Mouse (Mus musculus) forebrain, postnatal 0 days (tissue): Measurements from ENCODE around the gene Nup107. TPM values are rescaled to one million over a fixed set of nuclear protein-coding genes. Genes with fewer than 3 reads are reported as not detected.

Experiments
- ATAC-seq: fragments of 200-750 bp; cut with Nextera tagmentation; 2 replicates; pipeline ENCODE4 v1.8.0; 2017; ENCODE audit warnings: mild to moderate bottlenecking, moderate library complexity
- DNase-seq: peaks from one replicate; pipeline ENCODE4 v3.0.0-alpha.2; 2015
- H3K27ac ChIP-seq: fragments of 300-500 bp; sonication (generic); 2 replicates; pipeline ENCODE4 v1.5.1; 2014; ENCODE audit warnings: low read depth, mild to moderate bottlenecking, antibody characterized with exemption, low read length, moderate library complexity, mixed read lengths
- H3K27me3 ChIP-seq: fragments of 300-500 bp; sonication (generic); 2 replicates; pipeline ENCODE4 v1.6.1; 2014; ENCODE audit warnings: mild to moderate bottlenecking, low read length, mixed read lengths; ENCODE audit not compliant: insufficient read depth
- H3K36me3 ChIP-seq: fragments of 300-500 bp; sonication (generic); 2 replicates; pipeline ENCODE4 v1.6.1; 2014; ENCODE audit warnings: mild to moderate bottlenecking, moderate library complexity; ENCODE audit not compliant: insufficient read depth
- H3K4me1 ChIP-seq: fragments of 300-500 bp; sonication (generic); 2 replicates; pipeline ENCODE4 v1.6.1; 2014; ENCODE audit warnings: antibody characterized with exemption; ENCODE audit not compliant: insufficient read depth
- H3K4me2 ChIP-seq: fragments of 300-500 bp; sonication (generic); 2 replicates; pipeline ENCODE4 v1.6.1; 2014; ENCODE audit warnings: low read depth, mild to moderate bottlenecking, moderate library complexity
- H3K4me3 ChIP-seq: fragments of 300-500 bp; sonication (generic); 2 replicates; pipeline ENCODE4 v1.5.1; 2014; ENCODE audit warnings: low read depth, low read length, mixed read lengths
- H3K9ac ChIP-seq: fragments of 300-500 bp; sonication (generic); 2 replicates; pipeline ENCODE4 v1.6.1; 2014; ENCODE audit warnings: mild to moderate bottlenecking
- H3K9me3 ChIP-seq: fragments of 300-500 bp; sonication (generic); 2 replicates; pipeline ENCODE4 v1.6.1; 2016; ENCODE audit warnings: low read length
- CTCF ChIP-seq: sonication (generic); IDR thresholded peaks from 2 replicates; pipeline ENCODE4 v1.5.1; 2016; ENCODE audit warnings: antibody characterized with exemption, control low read depth, low read depth
- WGBS: fragments of 180-500 bp; shearing (Covaris S2); extraction: QIAGEN DNeasy Blood & Tissue Kit; methylation state at CpG from one replicate; pipeline ENCODE4 v1.1.7; 2014; 5-methylcytosine and 5-hydroxymethylcytosine counted together
- polyA plus RNA-seq: library from polyadenylated mRNA; unstranded; fragments of >200 nt; fragmentation: Nextera tagmentation; extraction: Ambion mirVana; gene quantifications from 2 replicates; pipeline ENCODE4 v1.2.1, GENCODE M21; 2015
- total RNA-seq: library from RNA; depleted of rRNA; stranded (reverse); fragments of >200 nt; gene quantifications from 2 replicates; pipeline ENCODE4 v1.2.3, GENCODE M21; 2014

Nup107 gene
- total and polyA plus RNA-seq, 2 experiments from 2014 or later: 27.1 to 38.8 TPM

GRCm38 (mm10) chr10:117803870-117804850 lies 11.7 kb upstream of the Nup107 start:
- no peak for DNase-seq
- ATAC-seq: no peak
- no peaks in the 10 kb centered on the region for H3K36me3 ChIP-seq
- no peaks in the 10 kb centered on the region for H3K9me3 ChIP-seq
- no peak overlapping the region for H3K9ac ChIP-seq
- H3K4me1 ChIP-seq: no peaks in the 10 kb centered on the region
- H3K27ac ChIP-seq: no peak overlapping the region
- 89% methylated on average over 31 of the region's 31 CpGs for WGBS
- no peaks in the 10 kb centered on the region for H3K27me3 ChIP-seq
- H3K4me3 ChIP-seq: no peak overlapping the region
- no peak for TF ChIP-seq CTCF
- H3K4me2 ChIP-seq: no peak overlapping the region

DNA sequence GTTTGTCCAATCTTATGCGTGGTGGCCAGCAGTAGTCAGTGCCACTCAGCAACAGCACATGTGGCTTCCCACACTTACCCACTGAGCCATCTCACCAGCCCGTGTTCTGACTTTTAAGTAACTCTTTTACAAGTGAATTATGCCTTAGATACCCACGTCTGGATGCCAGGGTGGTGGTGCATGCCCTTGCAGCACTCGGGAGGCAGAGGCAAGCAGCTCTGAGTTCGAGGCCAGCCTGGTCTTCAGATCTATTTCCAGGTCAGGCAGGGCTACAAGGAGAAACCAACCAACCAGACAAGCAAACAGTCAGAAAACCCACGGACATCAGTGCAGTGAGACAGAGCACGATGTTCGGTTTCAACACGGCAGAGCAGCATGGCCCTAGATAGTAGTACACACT lies 9.4 kb upstream of the Nup107 start:
- DNase-seq: no peak

DNA sequence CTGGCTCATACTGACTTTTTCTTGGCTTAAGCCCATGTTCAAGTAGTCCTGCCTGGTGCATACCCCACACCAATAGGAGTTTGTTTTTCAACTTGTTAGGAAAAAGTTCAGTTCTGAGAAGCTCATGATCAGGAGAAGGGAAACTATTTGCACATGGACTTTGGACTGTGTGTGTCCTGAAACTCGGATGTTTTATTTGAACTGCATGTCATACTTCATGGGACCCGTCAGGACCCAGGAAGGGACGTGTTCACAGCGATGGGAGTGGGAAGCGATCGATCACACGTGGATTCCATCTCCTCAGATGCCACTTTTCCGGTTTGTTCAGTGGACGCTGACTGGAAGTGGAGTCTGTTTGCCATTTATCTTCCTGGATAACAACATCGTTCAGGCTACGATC lies 7.3 kb upstream of the Nup107 start:
- no peak overlapping the region for H3K9ac ChIP-seq
- no peak overlapping the region for H3K4me2 ChIP-seq
- H3K27ac ChIP-seq: no peak overlapping the region
- no peak for TF ChIP-seq CTCF
- H3K4me3 ChIP-seq: no peak overlapping the region
- H3K27me3 ChIP-seq: no peaks in the 10 kb centered on the region
- WGBS: 94% methylated on average over 11 of the region's 11 CpGs
- no peaks in the 10 kb centered on the region for H3K4me1 ChIP-seq
- ATAC-seq (no peak), DNase-seq (no peak)
- H3K36me3 ChIP-seq: no peaks in the 10 kb centered on the region
- no peaks in the 10 kb centered on the region for H3K9me3 ChIP-seq

More for the DNA sequence above, 9.4 kb upstream of the Nup107 start:
- no peaks in the 10 kb centered on the region for H3K36me3 ChIP-seq
- H3K9me3 ChIP-seq: no peaks in the 10 kb centered on the region
- H3K4me1 ChIP-seq: no peaks in the 10 kb centered on the region
- WGBS: 93% methylated on average over 9 of the region's 9 CpGs
- ATAC-seq: no peak
- H3K9ac ChIP-seq: no peak overlapping the region
- TF ChIP-seq CTCF: no peak
- no peak overlapping the region for H3K27ac ChIP-seq
- H3K4me3 ChIP-seq: no peak overlapping the region
- H3K4me2 ChIP-seq: no peak overlapping the region
- H3K27me3 ChIP-seq: no peaks in the 10 kb centered on the region

- WGBS: 89% methylated on average over 6 of the region's 6 CpGs
- Histone ChIP-seq H3K9ac (no peak overlapping the region), H3K4me3 (no peak overlapping the region), H3K27ac (no peak overlapping the region), H3K4me1 (no peaks in the 10 kb centered on the region), H3K9me3 (no peaks in the 10 kb centered on the region), H3K36me3 (no peaks in the 10 kb centered on the region), H3K4me2 (no peak overlapping the region), H3K27me3 (no peaks in the 10 kb centered on the region)
- TF ChIP-seq CTCF: no peak
- DNase-seq: no peak
- ATAC-seq: no peak
These were observed 6.0 kb upstream of the Nup107 start for GRCm38 (mm10) chr10:117798436-117799035.

GRCm38 (mm10) chr10:117797684-117798083 lies 5.2 kb upstream of the Nup107 start:
- H3K27ac ChIP-seq: no peak overlapping the region
- H3K4me1 ChIP-seq: no peaks in the 10 kb centered on the region
- DNase-seq (no peak), ATAC-seq (no peak)
- WGBS: 78% methylated on average over 7 of the region's 7 CpGs
- no peak overlapping the region for H3K9ac ChIP-seq
- H3K4me3 ChIP-seq: no peak overlapping the region
- H3K4me2 ChIP-seq: no peak overlapping the region
- no peaks in the 10 kb centered on the region for H3K27me3 ChIP-seq
- no peaks in the 10 kb centered on the region for H3K9me3 ChIP-seq
- TF ChIP-seq CTCF: no peak
- H3K36me3 ChIP-seq: no peaks in the 10 kb centered on the region

DNA sequence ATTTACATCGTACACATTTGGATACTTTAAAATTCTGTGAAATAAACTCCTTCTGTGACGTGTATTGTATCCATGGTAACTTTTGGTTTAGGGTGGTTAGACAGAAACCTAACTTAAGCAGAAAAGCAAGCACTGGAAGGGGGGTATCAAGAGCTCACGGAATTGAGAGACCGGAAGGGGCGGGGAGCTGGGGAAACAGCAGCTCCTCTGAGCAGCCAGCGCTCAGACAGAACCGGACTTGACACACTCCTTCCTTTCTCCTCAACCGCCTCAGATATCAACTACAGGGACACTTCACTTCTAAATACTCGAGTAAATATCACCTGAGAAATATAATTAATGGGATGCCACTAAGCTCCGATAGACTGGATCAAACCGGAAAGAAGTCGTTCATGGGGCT lies 4.6 kb upstream of the Nup107 start:
- DNase-seq (no peak), ATAC-seq (no peak)
- Histone ChIP-seq H3K9ac (no peak overlapping the region), H3K27ac (no peak overlapping the region), H3K4me1 (no peaks in the 10 kb centered on the region), H3K27me3 (no peaks in the 10 kb centered on the region), H3K9me3 (no peaks in the 10 kb centered on the region), H3K4me3 (no peak overlapping the region), H3K4me2 (no peak overlapping the region), H3K36me3 (no peaks in the 10 kb centered on the region)
- no peak for TF ChIP-seq CTCF
- 93% methylated on average over 12 of the region's 12 CpGs for WGBS

DNA sequence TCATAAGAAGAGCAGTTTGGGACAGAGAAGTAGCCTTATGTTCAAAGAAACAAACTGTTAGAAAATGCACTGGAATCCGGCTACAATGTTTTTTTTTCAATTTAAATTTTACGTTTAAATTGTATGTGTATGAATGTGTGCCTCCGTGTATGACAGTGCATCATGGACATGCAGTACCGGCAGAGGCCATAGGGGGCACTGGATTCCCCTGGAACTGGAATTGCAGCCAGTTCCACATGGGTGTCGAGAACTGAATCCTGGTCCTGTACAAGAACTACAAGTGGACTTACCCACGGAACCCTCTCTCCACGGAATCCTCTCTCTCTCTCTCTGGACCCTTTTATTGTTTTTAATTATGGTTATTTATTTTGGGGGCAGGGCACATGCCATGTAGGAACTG lies 3.7 kb upstream of the Nup107 start:
- peaks cover 7% of the 10 kb centered on the region for H3K4me1 ChIP-seq
- DNase-seq (no peak), ATAC-seq (no peak)
- H3K36me3 ChIP-seq: no peaks in the 10 kb centered on the region
- no peak overlapping the region for H3K27ac ChIP-seq
- H3K9ac ChIP-seq: no peak overlapping the region
- no peak overlapping the region for H3K4me3 ChIP-seq
- no peaks in the 10 kb centered on the region for H3K9me3 ChIP-seq
- H3K4me2 ChIP-seq: no peak overlapping the region
- TF ChIP-seq CTCF: peak; percentile 46
- H3K27me3 ChIP-seq: no peaks in the 10 kb centered on the region
- WGBS: 95% methylated on average over 7 of the region's 7 CpGs
